Mouse (Mus musculus) stomach, postnatal 0 days (tissue): ENCODE measurements around the gene Tmx2.

Experiments used
- CTCF ChIP-seq: IDR thresholded peaks from 2 replicates; pipeline ENCODE4 v1.5.1; 2016; ENCODE audit warnings: antibody characterized with exemption, low read depth, mild to moderate bottlenecking, moderate library complexity
- EP300 ChIP-seq: optimal IDR thresholded peaks from 2 replicates; pipeline ENCODE3; 2016; ENCODE audit warnings: antibody characterized with exemption

- TF ChIP-seq EP300 (no peak), CTCF (peak; percentile 73)
Observed at GRCm38 (mm10) chr2:84677270-84677967, 1.5 kb downstream of the Tmx2 start.
